Mouse (Mus musculus) G1E (cell line): ENCODE measurements around the gene Lman1l. TPM values are rescaled to one million over a fixed set of nuclear protein-coding genes. Genes with fewer than 3 reads are reported as not detected.

Experiments
- ATAC-seq: 2 replicates; pipeline ENCODE4 v1.8.0; 2016; ENCODE audit warnings: mild to moderate bottlenecking; ENCODE audit not compliant: insufficient number of reproducible peaks, poor library complexity, low FRiP score, severe bottlenecking; ENCODE audit errors: extremely low read depth
- DNase-seq: peaks from one replicate; pipeline ENCODE4 v3.0.0; 2012; ENCODE audit warnings: low spot score
- H3K27me3 ChIP-seq: 2 replicates; pipeline ENCODE4 v1.6.1; 2012; ENCODE audit warnings: mild to moderate bottlenecking, low read length, inconsistent platforms; ENCODE audit not compliant: insufficient read depth
- H3K36me3 ChIP-seq: replicated peaks from 2 replicates; pipeline ENCODE3; 2012; ENCODE audit warnings: mild to moderate bottlenecking, inconsistent platforms
- H3K4me1 ChIP-seq: 2 replicates; pipeline ENCODE4 v1.6.1; 2012; ENCODE audit warnings: low read depth, low read length, inconsistent platforms, mixed read lengths; ENCODE audit not compliant: insufficient read depth
- H3K4me3 ChIP-seq: 2 replicates; pipeline ENCODE4 v1.5.1; 2012; ENCODE audit warnings: low read depth, mild to moderate bottlenecking, inconsistent platforms, low read length, moderate library complexity, mixed read lengths
- H3K9me3 ChIP-seq: replicated peaks from 2 replicates; pipeline ENCODE4 v1.6.1; 2012; ENCODE audit warnings: inconsistent platforms
- CTCF ChIP-seq: IDR thresholded peaks from 2 replicates; pipeline ENCODE4 v1.5.1; 2012; ENCODE audit warnings: low read depth, low read length, inconsistent platforms, mixed read lengths
- GATA1 ChIP-seq: IDR thresholded peaks from 2 replicates; pipeline ENCODE4 v1.6.1; 2012; ENCODE audit warnings: borderline replicate concordance, low read length, inconsistent platforms, mixed read lengths
- GATA2 ChIP-seq: IDR thresholded peaks from 2 replicates; pipeline ENCODE4 v1.6.1; 2012; ENCODE audit warnings: low read depth, low read length, inconsistent platforms, borderline replicate concordance
- POLR2AphosphoS5 ChIP-seq: IDR thresholded peaks from 2 replicates; pipeline ENCODE4 v1.6.1; 2012; ENCODE audit warnings: low read depth, low read length, inconsistent platforms; ENCODE audit not compliant: insufficient replicate concordance
- TAL1 ChIP-seq: conservative IDR thresholded peaks from 2 replicates; pipeline ENCODE4 v1.6.1; 2012; ENCODE audit warnings: low read depth, low read length, inconsistent platforms, mixed read lengths
- polyA plus RNA-seq: library from polyadenylated mRNA; stranded (reverse); fragments of >175 nt; gene quantifications from 2 replicates; pipeline ENCODE4 v1.2.3, GENCODE M21; 2012
- total RNA-seq, 2 experiments: library from RNA; stranded (forward) in 1 of 2; stranded (reverse) in 1 of 2; fragments of 200-1000 nt in 1 of 2; fragments of >200 nt in 1 of 2; fragmentation: Nextera tagmentation in 1 of 2; gene quantifications; 2 replicates each; pipeline ENCODE4 v1.2.3; 2014 to 2017

Gene Lman1l
- total and polyA plus RNA-seq, 3 experiments: not detected

DNA sequence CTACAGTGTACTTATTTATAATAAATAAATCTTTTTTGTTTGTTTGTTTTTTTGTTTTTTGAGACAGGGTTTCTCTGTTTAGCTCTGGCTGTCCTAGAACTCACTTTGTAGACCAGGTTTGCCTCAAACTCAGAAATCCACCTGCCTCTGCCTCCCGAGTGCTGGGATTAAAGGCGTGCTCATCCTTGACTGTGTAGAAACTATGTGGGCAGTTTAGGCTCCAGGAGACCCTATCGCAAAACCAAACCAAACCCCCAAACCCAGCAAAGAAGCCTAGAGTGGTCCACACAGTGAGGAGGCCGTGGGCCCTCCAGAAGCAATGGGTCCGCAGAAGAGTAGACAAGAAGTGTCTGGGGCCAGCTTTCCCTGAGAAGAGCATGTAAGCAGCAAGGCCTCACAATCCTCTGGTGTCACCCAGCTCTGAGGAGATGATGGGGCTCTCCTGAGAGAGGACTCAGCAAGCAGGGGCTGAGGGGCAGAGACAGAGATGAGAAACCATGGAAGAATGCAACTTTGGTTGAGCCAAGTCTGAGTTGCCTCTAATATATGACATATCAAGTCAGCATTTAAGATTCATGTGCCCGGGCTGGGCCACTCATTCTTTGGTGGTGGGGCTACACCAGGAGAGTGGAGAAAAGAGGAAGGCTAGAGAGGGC lies 29.7 kb upstream of the Lman1l start:
- no peaks in the 10 kb centered on the region for H3K9me3 ChIP-seq
- ATAC-seq (no peak), DNase-seq (peak; percentile 45)
- H3K27me3 ChIP-seq: peaks cover 13% of the 10 kb centered on the region; the same call in 1 of the 2 replicates
- no peaks in the 10 kb centered on the region for H3K36me3 ChIP-seq
- H3K4me1 ChIP-seq: peaks cover 67% of the 10 kb centered on the region
- TF ChIP-seq GATA1 (no peak), CTCF (no peak), POLR2AphosphoS5 (no peak), GATA2 (no peak)
- H3K4me3 ChIP-seq: no peak overlapping the region; the same call in 1 of the 2 replicates

GRCm38 (mm10) chr9:57647286-57648108 lies 26.9 kb upstream of the Lman1l start:
- no peaks in the 10 kb centered on the region for H3K27me3 ChIP-seq
- no peak overlapping the region for H3K4me3 ChIP-seq
- DNase-seq: no peak
- no peak for ATAC-seq
- H3K36me3 ChIP-seq: peaks cover 15% of the 10 kb centered on the region
- peaks cover 73% of the 10 kb centered on the region for H3K4me1 ChIP-seq
- TF ChIP-seq CTCF (no peak), POLR2AphosphoS5 (no peak), GATA2 (no peak), TAL1 (no peak)
- H3K9me3 ChIP-seq: no peaks in the 10 kb centered on the region

- ATAC-seq (no peak), DNase-seq (no peak)
- Histone ChIP-seq H3K36me3 (peaks cover 24% of the 10 kb centered on the region), H3K27me3 (no peaks in the 10 kb centered on the region), H3K4me3 (no peak overlapping the region), H3K4me1 (peaks cover 77% of the 10 kb centered on the region), H3K9me3 (no peaks in the 10 kb centered on the region)
- TF ChIP-seq CTCF: no peak
- TF ChIP-seq GATA1: no peak
Observed at GRCm38 (mm10) chr9:57646551-57647103, 26.1 kb upstream of the Lman1l start.

DNA sequence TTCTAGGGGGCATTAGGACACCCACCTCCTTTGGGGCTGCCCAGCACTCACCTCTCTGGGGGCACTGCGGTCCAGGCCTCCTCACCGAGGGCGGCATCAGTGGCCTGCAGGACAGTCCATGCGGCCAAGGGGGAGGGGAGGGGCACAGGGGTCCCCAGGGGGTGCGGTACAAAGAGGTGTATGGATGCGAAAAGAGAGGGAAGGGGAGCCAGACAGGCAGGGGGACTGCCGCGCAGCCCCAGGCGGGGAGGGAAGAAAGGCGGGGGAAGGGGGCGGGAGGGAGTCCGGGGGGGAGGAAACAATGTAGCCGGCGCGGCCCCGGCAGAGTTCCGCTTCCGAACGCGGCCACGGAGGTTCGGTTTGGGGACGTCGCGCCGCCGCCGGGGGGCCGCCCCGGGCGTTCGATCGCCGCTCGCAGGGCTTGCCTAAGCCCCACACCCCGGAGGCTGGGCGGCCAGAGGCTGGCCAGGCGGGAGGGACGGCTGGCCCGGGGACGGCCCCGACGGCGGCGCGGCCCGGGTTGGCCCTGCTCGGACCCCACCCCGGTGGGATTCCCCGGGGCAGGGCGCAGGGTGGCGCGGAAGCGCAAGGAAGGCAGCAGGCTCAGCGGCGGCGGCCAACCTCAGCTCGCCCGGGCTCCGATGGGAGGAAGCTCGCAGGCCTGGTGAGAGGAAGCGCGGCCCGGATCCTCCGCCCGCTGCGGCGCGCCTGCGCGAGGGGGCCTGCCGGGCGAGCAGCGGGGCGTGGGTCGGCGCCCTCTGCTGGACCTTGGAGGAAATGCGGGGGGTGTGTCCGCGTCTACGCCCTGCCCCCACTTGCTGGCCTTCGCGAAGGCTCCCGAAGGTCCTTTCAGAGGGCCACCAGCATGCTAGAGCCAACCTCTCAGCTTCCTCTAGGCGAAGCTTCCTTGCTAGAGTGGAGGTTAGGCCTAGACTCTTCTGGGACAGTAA lies 24.6 kb upstream of the Lman1l start:
- Histone ChIP-seq H3K9me3 (no peaks in the 10 kb centered on the region), H3K36me3 (peaks cover 36% of the 10 kb centered on the region), H3K4me3 (peak overlapping the region; percentile 92), H3K27me3 (no peaks in the 10 kb centered on the region), H3K4me1 (peaks cover 77% of the 10 kb centered on the region)
- DNase-seq (peak; percentile 87), ATAC-seq (no peak)
- TF ChIP-seq GATA1: no peak
- TF ChIP-seq TAL1: no peak
- peak; percentile 93 for TF ChIP-seq CTCF
- TF ChIP-seq POLR2AphosphoS5: no peak
- no peak for TF ChIP-seq GATA2

DNA sequence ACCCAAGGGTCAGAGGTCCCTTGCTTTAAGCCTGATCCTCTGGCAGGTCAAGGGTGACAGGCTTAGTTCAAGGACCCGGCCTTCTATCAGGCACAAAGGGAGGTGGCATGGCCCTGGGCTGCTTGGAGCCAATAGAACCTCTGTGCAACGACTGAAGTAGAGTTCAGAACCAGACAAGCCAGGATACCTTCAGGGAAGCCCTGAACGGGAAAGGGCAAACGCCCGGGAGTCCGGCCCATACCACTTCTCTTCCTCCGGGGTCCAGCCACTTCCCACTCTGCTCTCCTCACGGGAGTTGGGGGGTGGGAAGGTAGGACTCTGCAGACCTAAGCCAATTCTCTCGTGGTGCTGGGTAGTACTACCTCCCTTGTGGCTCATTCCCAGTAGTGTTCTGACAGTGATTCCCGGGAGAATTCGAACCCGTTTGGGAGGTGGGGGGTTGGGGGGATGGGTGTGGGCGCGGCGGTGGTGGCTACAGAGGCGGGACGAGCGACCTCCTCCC lies 23.9 kb upstream of the Lman1l start:
- no peaks in the 10 kb centered on the region for H3K9me3 ChIP-seq
- H3K4me3 ChIP-seq: peak overlapping the region; percentile 92
- H3K4me1 ChIP-seq: peaks cover 83% of the 10 kb centered on the region
- no peak for TF ChIP-seq POLR2AphosphoS5
- no peak for TF ChIP-seq TAL1
- no peaks in the 10 kb centered on the region for H3K27me3 ChIP-seq
- no peak for DNase-seq
- H3K36me3 ChIP-seq: peaks cover 44% of the 10 kb centered on the region
- no peak for ATAC-seq

- peak overlapping the region; percentile 92 for H3K4me3 ChIP-seq
- TF ChIP-seq POLR2AphosphoS5 (no peak), CTCF (no peak), GATA1 (no peak), TAL1 (peak; percentile 82), GATA2 (no peak)
- ATAC-seq: peak; percentile 46
- H3K36me3 ChIP-seq: peaks cover 50% of the 10 kb centered on the region
- H3K27me3 ChIP-seq: no peaks in the 10 kb centered on the region
- no peaks in the 10 kb centered on the region for H3K9me3 ChIP-seq
- DNase-seq: peak; percentile 50
- peaks cover 89% of the 10 kb centered on the region for H3K4me1 ChIP-seq
Observed at GRCm38 (mm10) chr9:57643856-57644180, 23.2 kb upstream of the Lman1l start.
